Mouse (Mus musculus): Measurements from ENCODE around the gene Vmn2r83. TPM values are rescaled to one million over a fixed set of nuclear protein-coding genes. Genes with fewer than 3 reads are reported as not detected.
A peak's percentile ranks its signal among the peaks of the same experiment; 100 is the strongest.
"Not testable (repeated sequence)": the region's sequence is repeated elsewhere in the genome, so short reads cannot be mapped to it uniquely, and the experiment has no call there.

Gene Vmn2r83
- not detected for total RNA-seq (2021)

GRCm38 (mm10) chr10:79468431-79468830, at the start of gene Vmn2r83:
TSS of gene Vmn2r83 (plus strand) at chr10:79468731.
- DNase-seq = no peak

GRCm38 (mm10) chr10:79435141-79435820, 33.2 kb upstream of the Vmn2r83 start:
- DNase-seq = not testable (repeated sequence)

- no peak for DNase-seq
Measured at GRCm38 (mm10) chr10:79495886-79496285, 27.4 kb downstream of the Vmn2r83 start.

- no peak for DNase-seq
Measured at GRCm38 (mm10) chr10:79496701-79497288, 28.3 kb downstream of the Vmn2r83 start.

DNA sequence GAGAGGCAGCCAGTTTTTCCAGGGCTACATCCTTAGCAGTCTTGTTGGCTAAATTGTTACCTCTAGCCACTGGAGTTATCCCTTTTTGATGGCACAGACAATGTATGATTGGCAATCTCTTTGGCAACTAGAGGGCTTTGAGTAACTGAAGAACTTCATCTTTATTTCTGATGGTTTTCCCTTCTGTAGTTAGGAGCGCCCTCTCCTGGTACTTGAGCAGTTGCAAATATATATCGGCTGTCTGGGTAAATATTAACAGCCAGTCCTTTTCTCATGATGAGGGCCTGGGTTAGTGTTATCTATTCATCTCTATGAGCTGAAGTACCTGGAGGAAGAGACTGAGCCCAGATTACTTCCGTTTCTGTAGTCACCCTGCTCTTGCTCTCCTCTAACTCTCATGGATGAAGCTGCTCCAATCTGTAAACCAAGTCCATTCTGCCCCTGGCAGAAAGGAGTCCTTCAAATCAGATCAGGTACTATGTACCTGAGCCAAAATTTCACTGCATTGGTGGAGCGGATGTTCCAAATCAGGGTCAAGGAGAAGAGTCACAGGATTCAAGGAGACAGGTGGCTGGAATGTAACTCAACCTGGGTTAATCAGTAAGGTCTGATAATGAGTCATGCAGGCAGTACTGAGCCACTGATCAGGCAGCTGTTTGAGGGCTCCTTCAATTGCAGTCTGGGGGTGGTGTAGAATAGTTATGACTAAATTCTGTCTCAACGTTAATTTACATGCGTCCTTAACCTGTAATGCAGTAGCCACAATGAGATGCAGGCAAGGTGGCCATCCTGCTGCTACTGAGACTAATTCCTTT, 34.5 kb downstream of the Vmn2r83 start:
- DNase-seq = no peak

DNA sequence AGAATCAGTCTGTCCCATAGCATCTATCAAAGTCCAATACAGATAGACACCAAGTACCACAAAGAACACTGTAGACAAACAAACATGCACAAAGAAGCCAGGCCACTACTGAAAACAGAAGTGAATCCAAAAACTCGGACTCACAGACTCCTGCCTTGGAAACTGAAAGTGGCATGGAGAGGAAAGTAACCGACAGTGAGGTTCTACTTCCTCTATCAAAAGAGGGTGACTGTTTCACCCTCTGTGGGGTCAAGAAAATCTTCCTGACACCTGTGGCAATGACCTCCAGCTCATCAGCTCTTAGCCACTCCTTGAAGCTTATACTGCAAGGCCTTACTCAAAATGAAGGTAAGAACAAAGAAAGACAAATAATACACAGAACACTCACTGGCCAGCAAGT, 38.2 kb downstream of the Vmn2r83 start:
- DNase-seq = no peak

DNA sequence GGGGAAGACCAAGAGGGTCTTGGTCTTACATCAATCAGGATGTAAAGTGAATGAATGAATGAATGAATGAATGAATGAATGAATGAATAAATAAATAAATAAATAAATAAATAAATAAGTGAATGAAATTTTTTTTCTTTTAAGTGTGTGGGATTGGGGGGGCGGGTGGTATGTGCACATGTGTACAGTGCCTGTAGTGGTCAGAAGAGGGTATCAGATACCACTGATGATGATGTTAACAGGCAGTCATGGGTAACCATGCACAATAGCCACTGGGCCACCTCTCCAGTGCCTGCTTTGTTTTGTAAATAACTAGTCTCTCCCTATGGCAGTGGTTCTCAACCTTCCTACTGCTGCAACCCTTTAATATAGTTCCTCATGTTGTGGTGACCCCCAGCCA, 55.9 kb downstream of the Vmn2r83 start:
- no peak for DNase-seq

DNA sequence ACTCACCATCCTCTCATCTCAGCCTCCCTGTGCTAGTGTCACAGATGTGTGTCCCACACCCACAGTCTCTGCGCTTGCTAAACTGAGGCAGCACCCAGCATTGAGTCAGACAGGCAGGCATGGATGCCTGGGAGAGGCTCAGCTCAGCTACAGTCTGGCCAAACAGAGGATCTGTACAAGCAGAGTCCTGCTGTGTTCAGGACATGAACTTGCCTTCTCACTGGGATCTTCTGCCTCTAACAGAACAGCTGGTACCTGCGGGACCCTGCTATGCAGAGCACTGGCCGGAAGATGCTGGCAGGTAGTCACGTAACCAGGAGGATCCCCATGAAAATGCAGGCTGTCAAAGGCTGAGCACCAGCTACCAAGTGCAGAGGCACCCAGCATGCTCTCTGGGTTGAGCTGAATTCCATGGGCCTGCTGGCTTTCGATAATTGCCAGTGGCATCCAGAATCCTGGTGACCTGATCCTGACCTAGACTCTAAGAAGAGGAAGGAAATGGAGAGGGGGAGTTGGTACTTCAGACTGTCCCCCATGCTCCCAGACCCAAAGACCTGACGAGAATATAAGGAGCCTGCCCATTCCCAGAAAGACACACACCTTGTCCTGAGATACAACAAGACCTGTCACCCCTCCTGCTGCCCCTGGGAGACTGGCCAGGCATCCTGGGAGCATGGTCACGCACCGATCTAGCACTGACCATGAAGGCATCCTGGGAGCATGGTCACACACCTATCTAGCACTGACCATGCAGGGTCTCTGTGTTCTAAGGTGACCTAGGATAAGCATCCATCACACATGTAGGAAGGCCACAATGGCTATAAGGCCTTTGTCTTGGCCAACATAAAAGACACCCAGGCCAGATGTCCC, 57.2 kb downstream of the Vmn2r83 start:
- DNase-seq = no peak

DNA sequence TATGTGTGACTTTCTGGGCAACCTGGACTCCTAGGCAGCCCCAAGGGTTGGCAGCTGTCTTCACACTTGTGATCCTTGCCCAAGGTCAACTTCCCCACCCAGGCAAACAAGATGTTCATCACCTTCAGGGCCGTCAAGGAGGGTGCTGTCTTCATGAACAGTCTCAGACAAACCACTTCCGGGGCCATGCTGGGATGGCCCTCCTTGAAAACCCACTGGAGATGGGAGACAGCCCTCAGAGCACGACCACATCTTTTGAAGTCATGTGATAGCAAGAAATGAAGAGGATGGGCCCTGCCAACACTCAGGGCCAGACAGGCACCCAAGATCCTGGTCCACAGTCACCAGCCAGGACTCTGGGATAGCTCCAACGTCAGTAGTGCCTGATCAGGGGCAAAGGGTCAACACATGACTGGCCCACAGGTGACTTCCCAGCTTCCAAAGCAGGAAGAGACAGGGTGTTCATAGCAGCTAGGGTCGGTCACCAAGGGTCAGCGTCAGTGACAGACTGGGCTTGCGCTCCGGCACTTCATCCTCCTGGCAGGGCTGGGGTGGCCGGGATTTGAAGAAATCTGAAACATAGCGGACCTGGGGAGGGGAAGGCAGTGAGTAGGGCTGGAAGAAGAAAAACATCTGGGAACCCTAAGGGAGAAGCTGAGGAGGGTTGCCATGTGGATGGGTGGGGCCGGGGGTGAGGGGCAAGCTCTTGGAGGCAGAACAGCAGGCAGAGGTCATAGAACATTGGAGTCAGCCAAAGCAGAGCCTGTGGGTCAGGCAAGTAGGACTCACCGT, 58.3 kb downstream of the Vmn2r83 start:
- DNase-seq = no peak

GRCm38 (mm10) chr10:79527453-79527845, 58.9 kb downstream of the Vmn2r83 start:
- no peak for DNase-seq

GRCm38 (mm10) chr10:79528081-79528480, 59.5 kb downstream of the Vmn2r83 start:
- DNase-seq = no peak

GRCm38 (mm10) chr10:79530241-79530640, 61.7 kb downstream of the Vmn2r83 start:
- DNase-seq = no peak

DNA sequence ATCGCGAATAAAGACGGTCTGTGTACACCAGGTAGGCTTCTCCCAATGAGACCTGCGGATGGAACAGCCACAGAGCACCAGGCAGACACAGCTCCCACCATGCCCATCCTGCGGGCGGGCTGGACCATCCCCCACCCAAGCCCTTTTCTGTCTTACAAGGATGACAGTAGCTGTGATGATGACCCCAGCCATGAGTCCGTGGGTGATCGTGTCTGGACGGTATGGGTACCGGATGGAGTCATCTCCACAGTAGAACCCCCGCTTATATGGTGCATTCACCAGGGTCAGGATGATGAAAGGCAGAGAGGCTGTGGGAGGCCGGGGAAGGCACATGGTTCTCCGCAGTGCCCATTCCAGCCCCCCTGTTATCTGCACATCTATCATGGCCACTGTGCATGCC, 62.2 kb downstream of the Vmn2r83 start:
- no peak for DNase-seq

- DNase-seq = no peak
Measured at GRCm38 (mm10) chr10:79531593-79531992, 63.1 kb downstream of the Vmn2r83 start.

DNA sequence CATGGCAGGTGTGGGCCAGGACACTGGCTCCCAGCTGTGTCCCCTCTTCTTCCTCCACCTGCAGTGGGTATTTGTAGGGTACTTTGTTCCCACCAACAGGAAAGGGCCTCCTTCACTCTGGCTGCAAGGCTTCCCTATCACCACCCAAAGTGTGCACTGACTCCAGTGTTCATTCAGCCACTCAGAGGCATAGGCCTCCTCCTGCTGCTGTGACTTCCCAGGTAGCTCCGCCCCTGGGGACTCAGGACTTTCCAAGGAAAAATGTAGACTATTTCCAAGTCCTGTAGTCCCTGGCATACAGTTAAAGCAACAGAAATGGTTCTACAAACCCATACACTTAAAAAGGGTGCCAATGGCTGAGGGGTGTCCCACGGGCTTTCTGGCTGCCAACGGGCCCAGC, 64.1 kb downstream of the Vmn2r83 start:
- no peak for DNase-seq

GRCm38 (mm10) chr10:79533126-79533911, 64.8 kb downstream of the Vmn2r83 start, which contains the start of gene Plpp2:
TSS of gene Plpp2 (minus strand) at chr10:79533796.
- DNase-seq = peak; percentile 77

- no peak for DNase-seq
Measured at GRCm38 (mm10) chr10:79534426-79534825, 65.9 kb downstream of the Vmn2r83 start.

GRCm38 (mm10) chr10:79535431-79535830, 66.9 kb downstream of the Vmn2r83 start:
- no peak for DNase-seq

GRCm38 (mm10) chr10:79536461-79537080, 68.0 kb downstream of the Vmn2r83 start:
- DNase-seq = no peak

DNA sequence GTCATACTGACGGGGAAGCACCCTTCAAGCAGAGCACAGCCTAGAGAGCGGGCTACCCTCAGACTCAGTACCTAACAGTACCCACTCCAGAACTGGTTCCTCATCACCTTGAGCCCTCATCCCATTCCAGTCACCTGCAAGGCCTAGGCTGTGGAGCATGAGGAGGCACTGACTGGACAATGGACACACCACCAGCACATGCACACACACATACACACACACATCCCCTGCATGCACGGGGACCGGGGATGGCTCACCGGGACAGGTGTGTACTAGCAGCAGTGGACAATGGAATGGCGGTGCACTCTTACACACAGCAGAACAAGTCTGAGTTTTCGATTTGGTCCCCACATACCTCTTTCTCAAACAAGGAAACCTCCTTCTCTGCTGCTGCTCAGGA, 68.7 kb downstream of the Vmn2r83 start:
- no peak for DNase-seq

All from heart, postnatal 4 days (tissue).